Mouse (Mus musculus) brain, embryonic 14.5 days (tissue): ENCODE measurements around the gene Alkal2.

Experiments
- CTCF ChIP-seq: fragments of 200-500 bp; IDR thresholded peaks from 2 replicates; pipeline ENCODE4 v1.5.1; 2012; ENCODE audit warnings: inconsistent platforms, mild to moderate bottlenecking, moderate library complexity, borderline replicate concordance; ENCODE audit not compliant: insufficient read depth, insufficient read length; ENCODE audit errors: extremely low read depth
- POLR2A ChIP-seq: fragments of 200-500 bp; IDR thresholded peaks from 2 replicates; pipeline ENCODE4 v1.6.1; 2012; ENCODE audit warnings: mild to moderate bottlenecking, inconsistent platforms, borderline replicate concordance; ENCODE audit not compliant: poor library complexity, insufficient read depth, insufficient read length, severe bottlenecking; ENCODE audit errors: extremely low read depth

GRCm38 (mm10) chr12:30911261-30912047 is 27.3 kb downstream of the Alkal2 start, which contains the start of the genes Acp1 and Sh3yl1:
- TF ChIP-seq POLR2A (peak; percentile 35; the same call in 1 of the 2 replicates), CTCF (no peak)
